Comparison of ENCODE assay signal across 8 mouse cellular contexts in genomic region chr5:134350660-134351059, GRCm38 (mm10). TPM values are rescaled to one million over a fixed set of nuclear protein-coding genes. Genes with fewer than 3 reads are reported as not detected.
DNase-seq lines count a peak whose midpoint lies in the region; ATAC-seq and TF ChIP-seq lines count a peak whose summit lies in the region.

No protein-coding gene starts in this region.

- no peak for TF ChIP-seq CTCF in bone marrow macrophage, adult 2 months (IDR thresholded peaks at IDR 0.05; ENCODE audit: low read depth, low read length)

- WGBS in forebrain, embryonic 12.5 days, result 16% methylated on average over 10 of the region's 10 CpGs

- H3K9me3 ChIP-seq in forebrain, embryonic 12.5 days, result no peaks in the 10 kb centered on the region

- no peaks in the 10 kb centered on the region for H3K27me3 ChIP-seq in forebrain, embryonic 12.5 days

- intact Hi-C loops in heart, postnatal 14 days (cut with DNase I), result no loop called here

- no peaks in the 10 kb centered on the region for H3K36me3 ChIP-seq in forebrain, embryonic 12.5 days (replicated peaks)

- H3K9ac ChIP-seq in forebrain, embryonic 12.5 days, result no peak overlapping the region

- ATAC-seq in frontal cortex, adult (ENCODE audit: low TSS enrichment), result peak; percentile 83
- ATAC-seq in forebrain, embryonic 12.5 days (ENCODE audit: low FRiP score), result 0 out of 2 replicates have a peak, but pooled peaks have one; percentile 55

- no peak for DNase-seq in frontal cortex, postnatal 25 days (ENCODE audit: low spot score in 2 of 2)
- DNase-seq in heart, postnatal 14 days, result peak; percentile 56 to 59
- peak; percentile 75 for DNase-seq in kidney, postnatal 36 days
- DNase-seq in lung, postnatal 36 days, result peak; percentile 89
- peak; percentile 46 to 68 for DNase-seq in right cerebral cortex, adult 2 months (ENCODE audit: low spot score in 2 of 2)

- H3K27ac ChIP-seq in bone marrow macrophage, adult 2 months (ENCODE audit: insufficient read depth, low read depth, low read length), result no peak overlapping the region
- H3K27ac ChIP-seq in forebrain, embryonic 12.5 days, result no peak overlapping the region

- no peak for TF ChIP-seq POLR2A in bone marrow macrophage, adult 2 months (IDR thresholded peaks at IDR 0.05; ENCODE audit: borderline replicate concordance, low read depth, low read length)

- H3K4me2 ChIP-seq in forebrain, embryonic 12.5 days, result no peak overlapping the region; the same call in 1 of the 2 replicates

- H3K4me3 ChIP-seq in bone marrow macrophage, adult 2 months (ENCODE audit: insufficient read depth, low read length), result peak overlapping the region; percentile 25; the same call in 1 of the 2 replicates
- H3K4me3 ChIP-seq in forebrain, embryonic 12.5 days (replicated peaks), result no peak overlapping the region

- H3K4me1 ChIP-seq in bone marrow macrophage, adult 2 months (ENCODE audit: control insufficient read depth, insufficient read depth, low read length), result peaks cover 22% of the 10 kb centered on the region
- H3K4me1 ChIP-seq in forebrain, embryonic 12.5 days, result peaks cover 5% of the 10 kb centered on the region

RNA-seq across cellular contexts. Expression of gene Gtf2i, which starts 36.1 kb away (rescaled TPM):
- 64.3 and 67.3 TPM in 2 replicates for polyA plus RNA-seq in bone marrow macrophage, adult 2 months (2012; ENCODE audit: insufficient read depth, insufficient read length, missing spikeins)
- polyA plus RNA-seq in forebrain, embryonic 12.5 days (2016; fragmentation: Nextera tagmentation; extraction: Ambion mirVana), result 245 and 247 TPM in 2 replicates
- 100 to 1,000 TPM; 188 to 204 TPM for total RNA-seq in heart, postnatal 14 days (2021)

Comparison
In these comparisons a context has a peak if more than half of its experiments do, and no peak if none do; other contexts are left out.
1. DNase-seq: peak in heart, postnatal 14 days (2 of 2), kidney, postnatal 36 days (2 of 2), lung, postnatal 36 days (single experiment) and right cerebral cortex, adult 2 months (2 of 2); none in frontal cortex, postnatal 25 days (0 of 2).